Mouse (Mus musculus) layer of hippocampus, adult 18-20 months (tissue): ENCODE data around the gene Zbtb39. TPM values are rescaled to one million over a fixed set of nuclear protein-coding genes. Genes with fewer than 3 reads are reported as not detected.
A peak's percentile ranks its signal among the peaks of the same experiment; 100 is the strongest.
"Not testable (repeated sequence)": the region's sequence is repeated elsewhere in the genome, so short reads cannot be mapped to it uniquely, and the experiment has no call there.

Experiments used
- DNase-seq, 2 experiments: peaks; one replicate each; pipeline ENCODE4 v3.0.0; 2022; ENCODE audit warnings: low spot score in 2 of 2
- total RNA-seq, 2 experiments: library from RNA; stranded (reverse); gene quantifications; 2 replicates each; pipeline ENCODE4 v1.2.3; 2021

Zbtb39 gene
- total RNA-seq, 2 experiments from 2014 or later = 11.2 to 11.8 TPM

DNA sequence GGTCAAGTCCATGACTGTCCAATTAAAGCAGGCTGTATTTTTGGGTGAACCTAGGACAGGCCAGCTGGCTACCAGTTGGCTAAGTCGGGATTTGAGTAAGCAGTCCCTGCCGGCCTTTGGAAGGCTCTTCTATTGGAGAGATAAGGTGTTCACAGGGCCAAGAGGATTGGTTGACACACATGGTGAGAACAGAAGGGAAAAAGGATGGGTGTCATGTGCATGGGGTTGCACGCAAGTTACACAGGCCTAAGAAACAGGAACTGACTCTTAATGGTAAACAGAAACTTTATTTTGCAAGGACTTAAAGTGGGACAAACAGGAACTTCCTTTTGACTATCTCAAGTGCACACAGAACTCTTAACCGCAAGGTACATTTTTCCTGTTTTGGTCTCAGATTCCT lies 2.4 kb upstream of the Zbtb39 start:
- DNase-seq = no peak

DNA sequence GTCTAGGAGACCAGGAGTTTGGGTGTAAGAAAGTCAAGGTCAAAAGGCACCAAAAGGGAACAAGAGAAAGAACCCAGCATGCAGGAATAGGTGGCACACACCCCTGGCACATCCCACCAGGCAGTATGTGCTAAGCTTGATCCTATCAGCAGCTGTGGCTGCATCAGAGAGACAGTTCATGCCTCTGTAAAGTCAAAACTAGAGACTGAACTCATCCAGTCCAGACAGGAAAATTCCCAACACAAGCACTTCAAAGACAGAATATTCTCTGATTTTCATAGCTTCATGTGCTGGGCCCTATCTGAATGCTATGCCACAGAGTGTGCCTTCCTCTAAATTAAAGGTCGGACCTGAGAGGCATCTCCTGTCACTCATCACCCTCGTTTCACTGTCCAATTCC lies 1.8 kb upstream of the Zbtb39 start:
- no peak for DNase-seq

- DNase-seq = no peak
Measured at GRCm38 (mm10) chr10:127738151-127738882, 1.0 kb upstream of the Zbtb39 start.

DNA sequence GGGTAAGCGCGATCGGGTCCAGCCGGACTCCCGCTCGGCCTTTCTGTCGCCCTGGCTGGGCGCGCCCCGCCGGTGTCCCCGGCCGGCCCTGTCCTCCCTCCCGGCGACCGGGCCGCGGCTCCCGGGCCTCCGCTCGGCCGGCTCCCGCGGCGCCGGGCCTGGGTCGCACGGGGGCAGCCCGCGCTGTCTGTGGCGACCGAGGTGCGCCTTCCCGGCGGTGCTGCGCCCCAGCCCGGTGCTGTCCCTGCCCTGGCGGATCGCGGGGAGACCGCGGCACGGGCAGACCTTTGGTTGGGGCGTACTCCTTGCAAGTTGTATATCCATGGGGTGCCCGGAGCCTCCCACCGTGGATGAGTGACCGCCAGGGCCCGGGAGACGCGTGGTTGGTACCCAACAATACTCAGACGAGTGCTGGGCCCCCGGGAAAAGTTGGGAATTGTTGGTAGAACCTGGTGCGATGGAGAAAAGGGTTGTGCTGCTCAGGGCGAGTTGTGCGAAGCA lies 373 bp downstream of the Zbtb39 start:
- no peak for DNase-seq

DNA sequence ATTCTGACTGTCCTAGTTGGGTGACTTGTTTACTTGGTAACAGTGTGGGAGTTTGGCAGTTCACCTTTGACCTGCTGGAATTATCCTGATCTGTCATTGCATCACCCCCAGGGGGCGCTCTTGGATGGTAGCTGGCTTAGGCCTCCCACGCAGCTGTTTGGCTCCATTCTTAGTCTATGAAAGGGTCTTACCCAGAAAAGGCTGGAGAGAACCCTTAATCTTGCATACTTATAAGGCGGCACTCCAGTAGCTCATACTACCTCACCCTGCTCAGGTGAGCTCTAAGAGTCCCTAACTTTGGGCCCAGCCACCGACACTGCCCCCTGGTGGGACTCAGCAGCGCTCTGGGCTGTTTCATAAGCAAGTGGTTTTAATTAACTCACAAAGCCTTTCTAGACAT lies 5.3 kb downstream of the Zbtb39 start:
- DNase-seq = no peak

DNA sequence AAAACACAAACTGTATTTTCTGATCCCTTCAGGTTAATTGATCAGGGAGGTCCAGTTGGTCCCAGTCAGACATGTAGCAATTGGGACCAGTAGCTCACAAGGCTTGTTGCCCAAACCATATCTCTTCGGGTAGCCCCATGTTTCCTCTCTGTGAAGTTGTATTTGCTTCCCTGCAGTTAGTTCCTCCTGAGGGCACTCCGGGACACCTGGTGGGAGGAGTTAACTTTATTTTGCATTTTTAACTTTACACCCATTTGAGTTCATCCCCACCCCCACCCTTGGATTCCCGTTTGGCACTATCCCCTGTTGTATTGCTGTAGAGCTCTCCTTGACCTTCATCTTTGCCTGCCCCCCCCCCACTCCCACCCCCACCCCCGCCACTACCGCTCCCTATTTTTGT lies 6.5 kb downstream of the Zbtb39 start:
- DNase-seq = no peak

DNA sequence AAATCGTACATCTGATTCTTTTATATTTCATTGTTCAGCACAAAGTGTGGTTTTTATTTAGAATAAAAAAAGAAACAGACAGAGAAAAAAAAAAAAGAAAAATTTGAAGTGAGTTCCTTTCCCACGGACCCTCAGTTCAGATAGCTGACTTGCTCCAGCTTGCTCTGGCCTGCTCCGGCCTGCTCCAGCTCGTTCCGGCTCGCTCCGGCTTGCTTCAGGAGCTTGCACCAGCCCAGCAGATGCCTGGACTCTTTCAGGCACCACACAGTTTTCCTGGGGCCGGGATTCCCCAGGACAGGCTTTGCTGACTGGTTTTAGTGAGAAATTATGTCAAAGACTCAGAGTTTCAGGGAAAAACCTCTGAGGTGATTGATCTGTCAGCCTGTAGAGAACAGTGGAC lies 7.9 kb downstream of the Zbtb39 start:
- no peak for DNase-seq

DNA sequence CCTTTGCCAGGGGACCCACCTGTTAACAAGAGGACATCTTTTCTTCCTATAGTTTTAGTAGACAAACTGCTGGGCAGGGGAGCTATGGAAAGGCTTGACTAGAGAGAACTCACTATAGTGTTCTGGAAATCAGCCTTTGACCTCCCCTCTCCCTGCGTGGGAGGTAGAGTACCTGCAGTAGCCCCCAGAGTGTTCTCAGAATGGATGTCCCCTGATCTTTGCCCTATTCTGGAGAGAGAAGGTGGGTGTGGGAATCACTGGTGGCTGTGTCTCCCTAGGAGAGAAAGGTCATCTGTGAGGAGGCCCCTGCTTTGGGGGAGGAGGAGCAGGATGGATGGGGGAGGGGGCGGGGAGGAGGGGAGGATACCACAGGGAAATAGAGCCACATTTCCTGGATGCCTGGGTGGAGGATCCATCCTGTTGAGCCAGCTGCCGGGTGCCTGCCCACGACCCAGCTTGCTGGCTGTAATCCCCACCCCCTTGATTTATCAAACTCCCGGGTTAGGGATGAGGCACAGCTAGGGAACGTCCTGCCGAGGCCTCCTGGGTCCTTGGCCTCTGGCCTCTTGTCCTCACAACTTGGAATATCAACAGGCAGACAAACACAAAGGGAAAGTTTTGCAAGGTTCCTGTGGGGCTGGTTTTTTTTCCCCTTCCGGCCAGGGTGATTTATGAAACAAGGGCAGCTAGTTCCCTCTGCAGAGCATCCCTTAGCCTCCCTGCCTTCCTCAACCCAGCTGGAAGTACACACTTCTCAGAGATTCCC lies 9.7 kb downstream of the Zbtb39 start:
- DNase-seq = no peak

- peak; percentile 47 to 50 for DNase-seq
Measured at GRCm38 (mm10) chr10:127750136-127750777, 10.9 kb downstream of the Zbtb39 start.

DNA sequence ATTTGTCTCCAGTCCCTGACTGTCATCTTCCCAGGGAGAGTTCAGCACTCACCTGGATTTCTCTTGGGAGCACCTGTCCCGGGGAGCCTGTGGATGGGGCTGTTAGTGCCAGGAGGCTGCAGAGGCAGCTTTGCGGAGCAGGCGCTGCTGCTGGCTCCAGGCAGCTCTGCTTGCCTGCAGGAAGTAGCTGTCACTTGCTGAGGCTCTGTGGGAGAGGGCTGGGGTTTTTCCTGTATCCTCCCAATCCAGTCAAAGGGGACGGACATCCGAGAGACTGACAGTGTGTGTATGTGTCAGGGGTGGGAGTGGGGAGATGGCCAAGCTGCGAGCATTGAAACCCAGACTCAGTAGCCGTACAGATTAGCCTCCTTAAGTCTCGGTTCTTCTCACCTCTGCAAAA lies 12.2 kb downstream of the Zbtb39 start, which contains the start of gene Gpr182:
TSS of gene Gpr182 (minus strand) at position 185 of the 400 bp plus-strand sequence.
- DNase-seq = no peak

- no peak for DNase-seq
Measured at GRCm38 (mm10) chr10:127754566-127755166, 15.3 kb downstream of the Zbtb39 start.

DNA sequence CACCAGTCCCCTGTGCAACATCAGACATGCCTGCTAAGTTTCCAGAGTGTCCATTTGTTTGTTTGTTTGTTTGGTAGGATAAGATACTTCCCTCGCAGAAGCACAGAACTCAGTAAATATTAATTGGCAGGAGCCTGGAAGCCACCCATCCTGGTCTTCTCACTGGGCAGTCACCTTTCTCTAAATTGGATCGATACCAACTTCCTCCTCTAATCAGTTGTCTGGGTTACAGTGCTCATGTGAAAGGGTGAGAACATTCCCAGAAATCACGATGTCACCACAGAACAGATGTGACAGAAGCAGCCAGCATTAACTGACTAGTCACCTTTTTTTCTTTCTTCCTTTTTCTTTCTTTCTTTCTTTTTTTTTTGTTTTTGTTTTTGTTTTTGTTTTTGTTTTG lies 15.9 kb downstream of the Zbtb39 start:
- DNase-seq = no peak

DNA sequence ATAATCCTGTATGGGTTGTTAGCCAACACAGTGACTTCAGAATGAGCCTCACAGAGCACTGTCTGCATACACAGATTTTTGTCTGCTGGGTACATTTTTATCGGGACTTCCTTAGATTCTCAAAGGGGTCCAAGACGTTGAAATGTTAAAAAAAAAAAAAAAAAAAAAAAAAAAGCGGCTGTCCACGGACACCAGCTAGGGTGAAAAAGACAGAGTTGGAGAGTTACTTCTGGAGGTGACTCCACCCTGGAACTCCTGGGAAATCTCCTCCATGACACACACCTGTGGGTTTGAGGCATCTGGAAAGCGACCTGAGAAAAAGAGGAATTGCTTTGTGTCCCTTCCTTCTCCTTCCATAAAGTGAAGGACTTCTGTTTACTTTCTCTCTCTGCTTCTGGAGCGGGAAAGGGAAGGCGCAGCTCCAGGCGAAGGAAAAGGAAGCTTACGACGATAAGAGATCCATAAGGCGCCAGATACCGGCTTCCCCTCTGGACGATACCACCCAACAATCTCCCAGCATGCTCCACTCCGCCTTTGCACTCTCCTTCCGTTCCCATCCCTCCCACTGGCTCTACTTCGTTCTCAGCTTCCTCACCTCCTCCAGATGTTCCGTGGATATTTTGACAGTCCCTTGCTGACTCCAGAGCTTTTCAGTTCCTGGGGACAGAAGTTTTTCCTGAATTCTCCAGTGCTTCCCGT lies 16.6 kb downstream of the Zbtb39 start:
- no peak for DNase-seq

GRCm38 (mm10) chr10:127759181-127760110 lies 20.1 kb downstream of the Zbtb39 start, which contains the start of the genes Rdh1 and Rdh16f1:
Gene Rdh1 (plus strand): TSS chr10:127759721.
Gene Rdh16f1 (plus strand): TSS chr10:127759787.
- DNase-seq = no peak

- DNase-seq = not testable (repeated sequence)
Measured at GRCm38 (mm10) chr10:127762926-127763325, 23.6 kb downstream of the Zbtb39 start.

DNA sequence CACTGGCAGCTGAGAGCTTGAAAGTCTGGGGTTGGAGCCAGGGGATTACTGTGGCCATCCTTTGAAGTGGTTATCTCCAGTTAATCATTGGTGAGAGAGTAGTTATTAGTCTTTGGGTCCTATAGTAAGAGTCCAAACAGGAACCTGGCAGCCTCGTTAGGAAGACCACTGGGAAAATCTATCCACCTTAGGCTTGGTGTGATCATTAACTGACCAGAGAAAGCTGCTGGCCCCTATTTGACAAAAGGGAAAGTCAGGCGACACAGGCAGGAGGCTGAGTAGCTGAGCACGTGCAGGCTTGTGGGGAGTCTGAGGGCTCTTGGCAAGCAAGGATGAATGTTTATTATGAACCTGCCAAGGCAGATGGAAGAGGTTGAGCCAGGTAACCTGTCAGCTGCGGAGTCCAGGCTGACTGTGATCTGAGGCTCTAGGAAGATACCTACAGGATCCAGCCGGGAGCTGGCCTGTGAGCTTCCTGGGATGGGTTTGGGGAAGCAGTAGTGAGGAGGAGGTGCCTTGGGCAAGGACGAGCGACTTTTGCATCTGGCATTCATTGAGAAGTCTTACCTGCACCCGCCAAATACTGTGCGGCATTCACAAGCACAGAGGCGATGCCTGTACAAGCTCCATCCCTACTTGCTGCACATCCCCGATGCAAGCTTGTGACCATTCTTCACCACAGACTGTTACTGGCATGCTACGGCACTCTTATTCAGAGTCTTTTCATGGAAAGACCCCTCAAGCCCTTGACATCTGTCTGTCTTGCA lies 24.8 kb downstream of the Zbtb39 start:
- no peak for DNase-seq

DNA sequence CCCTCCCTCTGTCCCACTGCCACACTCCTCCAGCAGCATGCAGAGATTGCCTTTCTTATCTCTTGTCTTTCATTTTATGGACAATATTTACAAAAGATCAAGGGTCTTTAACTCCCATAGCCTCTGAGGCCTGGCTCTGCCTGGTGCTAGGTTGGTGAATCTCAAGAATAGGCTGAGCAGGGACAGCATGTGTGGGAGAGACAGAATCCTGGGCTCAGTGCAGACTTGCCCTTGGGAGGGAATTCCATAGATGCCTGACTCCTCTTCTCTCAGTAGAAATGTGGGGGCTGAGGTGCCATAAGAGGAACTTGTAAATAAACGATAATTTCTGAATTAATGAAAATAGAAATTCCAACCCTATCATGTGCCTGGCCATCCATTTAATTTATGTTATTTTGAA lies 27.2 kb downstream of the Zbtb39 start:
- DNase-seq = no peak

DNA sequence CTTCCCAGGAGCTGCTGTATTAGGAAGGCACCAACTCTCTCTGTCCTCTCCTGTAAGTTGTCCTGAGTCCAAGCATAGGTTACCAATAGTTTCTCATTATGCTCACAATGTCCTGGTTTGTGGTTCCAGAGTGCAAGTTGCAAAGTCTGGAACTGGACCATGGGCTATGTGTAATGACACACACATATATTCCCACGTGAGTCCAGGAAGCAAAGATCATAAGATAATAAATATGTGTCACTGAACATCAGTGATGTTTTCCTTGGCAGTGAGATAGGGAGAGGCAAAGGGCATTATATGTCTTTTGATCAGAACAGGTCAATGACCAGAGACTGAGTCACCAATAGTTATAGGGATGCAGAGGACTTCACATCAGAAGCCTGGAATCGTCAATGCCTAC lies 36.7 kb downstream of the Zbtb39 start, which contains the start of gene Rdh9:
TSS of gene Rdh9 (plus strand) at position 376 of the 400 bp plus-strand sequence.
- DNase-seq = no peak

- DNase-seq = not testable (repeated sequence)
Measured at GRCm38 (mm10) chr10:127782321-127782720, 43.0 kb downstream of the Zbtb39 start.
